Mouse (Mus musculus) kidney, embryonic 16.5 days (tissue): ENCODE results near the gene Eif1. TPM values are rescaled to one million over a fixed set of nuclear protein-coding genes. Genes with fewer than 3 reads are reported as not detected.
"Not testable (repeated sequence)": the region's sequence is repeated elsewhere in the genome, so short reads cannot be mapped to it uniquely, and the experiment has no call there.

Experiments used
- ATAC-seq: fragments of 200-750 bp; cut with Nextera tagmentation; 2 replicates; pipeline ENCODE4 v1.8.0; 2017; ENCODE audit warnings: moderate TSS enrichment; ENCODE audit not compliant: low FRiP score, low TSS enrichment
- H3K27ac ChIP-seq: fragments of 300-500 bp; sonication (generic); 2 replicates; pipeline ENCODE4 v1.5.1; 2014; ENCODE audit warnings: low read length
- H3K27me3 ChIP-seq: fragments of 300-500 bp; sonication (generic); 2 replicates; pipeline ENCODE4 v1.6.1; 2014; ENCODE audit warnings: low read length, control low read depth, mixed read lengths; ENCODE audit not compliant: insufficient read depth
- H3K36me3 ChIP-seq: fragments of 300-500 bp; sonication (generic); 2 replicates; pipeline ENCODE4 v1.6.1; 2014; ENCODE audit warnings: low read length, control low read depth, mixed read lengths; ENCODE audit not compliant: insufficient read depth
- H3K4me1 ChIP-seq: fragments of 300-500 bp; sonication (generic); 2 replicates; pipeline ENCODE4 v1.6.1; 2014; ENCODE audit warnings: low read length, control low read depth, mixed read lengths; ENCODE audit not compliant: insufficient read depth
- H3K4me2 ChIP-seq: fragments of 300-500 bp; sonication (generic); replicated peaks from 2 replicates; pipeline ENCODE4 v1.6.1; 2014; ENCODE audit warnings: low read depth, low read length
- H3K4me3 ChIP-seq: fragments of 300-500 bp; sonication (generic); 2 replicates; pipeline ENCODE4 v1.5.1; 2014; ENCODE audit warnings: mild to moderate bottlenecking, low read length
- H3K9ac ChIP-seq: fragments of 300-500 bp; sonication (generic); replicated peaks from 2 replicates; pipeline ENCODE4 v1.6.1; 2014; ENCODE audit warnings: low read length
- H3K9me3 ChIP-seq: fragments of 300-500 bp; sonication (generic); 2 replicates; pipeline ENCODE4 v1.6.1; 2016; ENCODE audit warnings: low read length, control low read depth
- WGBS: fragments of 180-500 bp; shearing (Covaris S2); extraction: QIAGEN DNeasy Blood & Tissue Kit; methylation state at CpG from one replicate; pipeline ENCODE4 v1.1.7; 2014; 5-methylcytosine and 5-hydroxymethylcytosine counted together
- polyA plus RNA-seq: library from polyadenylated mRNA; unstranded; fragments of >200 nt; fragmentation: Nextera tagmentation; extraction: Ambion mirVana; gene quantifications from 2 replicates; pipeline ENCODE4 v1.2.1, GENCODE M21; 2015

The Eif1 gene
- polyA plus RNA-seq, 1 experiment from 2014 or later = 1,403 TPM

- not testable (repeated sequence) for H3K4me2 ChIP-seq, H3K27ac ChIP-seq, H3K9me3 ChIP-seq, ATAC-seq, H3K9ac ChIP-seq, H3K4me1 ChIP-seq, H3K27me3 ChIP-seq, H3K4me3 ChIP-seq, H3K36me3 ChIP-seq
- WGBS = 79% methylated on average over 6 of the region's 6 CpGs
Measured at GRCm38 (mm10) chr11:100308672-100309071, 11.0 kb upstream of the Eif1 start.

- H3K4me3 ChIP-seq = no peak overlapping the region
- H3K4me1 ChIP-seq = no peaks in the 10 kb centered on the region
- H3K9ac ChIP-seq = no peak overlapping the region
- H3K36me3 ChIP-seq = no peaks in the 10 kb centered on the region
- WGBS = 56% methylated on average over 1 of the region's 1 CpGs
- H3K27me3 ChIP-seq = no peaks in the 10 kb centered on the region
- H3K27ac ChIP-seq = no peak overlapping the region
- no peaks in the 10 kb centered on the region for H3K9me3 ChIP-seq
- H3K4me2 ChIP-seq = no peak overlapping the region
- ATAC-seq = no peak
Measured at GRCm38 (mm10) chr11:100311656-100312055, 8.0 kb upstream of the Eif1 start.

- H3K4me1 ChIP-seq = no peaks in the 10 kb centered on the region
- no peak overlapping the region for H3K4me3 ChIP-seq
- H3K9ac ChIP-seq = no peak overlapping the region
- H3K9me3 ChIP-seq = no peaks in the 10 kb centered on the region
- 37% methylated on average over 5 of the region's 5 CpGs for WGBS
- H3K36me3 ChIP-seq = no peaks in the 10 kb centered on the region
- H3K27me3 ChIP-seq = no peaks in the 10 kb centered on the region
- ATAC-seq = no peak
- no peak overlapping the region for H3K27ac ChIP-seq
- no peak overlapping the region for H3K4me2 ChIP-seq
Measured at GRCm38 (mm10) chr11:100312096-100312679, 7.5 kb upstream of the Eif1 start.

GRCm38 (mm10) chr11:100313424-100313823, 6.3 kb upstream of the Eif1 start:
- 0 out of 2 replicates have a peak, but pooled peaks have one; percentile 54 for ATAC-seq
- no peaks in the 10 kb centered on the region for H3K36me3 ChIP-seq
- H3K9me3 ChIP-seq = no peaks in the 10 kb centered on the region
- no peaks in the 10 kb centered on the region for H3K4me1 ChIP-seq
- H3K27me3 ChIP-seq = no peaks in the 10 kb centered on the region
- no peak overlapping the region for H3K27ac ChIP-seq
- no peak overlapping the region for H3K4me3 ChIP-seq
- 89% methylated on average over 6 of the region's 6 CpGs for WGBS
- no peak overlapping the region for H3K9ac ChIP-seq
- H3K4me2 ChIP-seq = no peak overlapping the region

GRCm38 (mm10) chr11:100315439-100315838, 4.2 kb upstream of the Eif1 start:
- H3K4me1 ChIP-seq = no peaks in the 10 kb centered on the region
- H3K27ac ChIP-seq = no peak overlapping the region
- H3K36me3 ChIP-seq = no peaks in the 10 kb centered on the region; the same call in 1 of the 2 replicates
- no peak overlapping the region for H3K9ac ChIP-seq
- no peak overlapping the region for H3K4me3 ChIP-seq
- H3K9me3 ChIP-seq = no peaks in the 10 kb centered on the region
- H3K4me2 ChIP-seq = no peak overlapping the region
- WGBS = 95% methylated on average over 5 of the region's 5 CpGs
- ATAC-seq = no peak
- no peaks in the 10 kb centered on the region for H3K27me3 ChIP-seq

GRCm38 (mm10) chr11:100317826-100318380, 1.8 kb upstream of the Eif1 start:
- Histone ChIP-seq H3K4me1 (peaks cover 10% of the 10 kb centered on the region; the same call in 1 of the 2 replicates), H3K9ac (no peak overlapping the region), H3K4me2 (no peak overlapping the region), H3K4me3 (no peak overlapping the region), H3K27ac (no peak overlapping the region), H3K27me3 (no peaks in the 10 kb centered on the region), H3K9me3 (no peaks in the 10 kb centered on the region), H3K36me3 (peaks cover 18% of the 10 kb centered on the region)
- no peak for ATAC-seq
- WGBS = 53% methylated on average over 6 of the region's 6 CpGs

GRCm38 (mm10) chr11:100318529-100319451, 895 bp upstream of the Eif1 start:
- peaks cover 10% of the 10 kb centered on the region; the same call in 1 of the 2 replicates for H3K4me1 ChIP-seq
- H3K4me3 ChIP-seq = peak overlapping the region; percentile 44
- no peak overlapping the region; the same call in 1 of the 2 replicates for H3K27ac ChIP-seq
- H3K27me3 ChIP-seq = no peaks in the 10 kb centered on the region
- H3K9me3 ChIP-seq = no peaks in the 10 kb centered on the region
- H3K4me2 ChIP-seq = peak overlapping the region; percentile 62
- ATAC-seq = no peak
- peaks cover 18% of the 10 kb centered on the region for H3K36me3 ChIP-seq
- WGBS = 85% methylated on average over 9 of the region's 10 CpGs
- H3K9ac ChIP-seq = peak overlapping the region; percentile 53; the same call in 1 of the 2 replicates

GRCm38 (mm10) chr11:100320172-100320630, 516 bp downstream of the Eif1 start:
- Histone ChIP-seq H3K36me3 (peaks cover 18% of the 10 kb centered on the region), H3K27me3 (no peaks in the 10 kb centered on the region), H3K9ac (peak overlapping the region; percentile 99), H3K4me3 (peak overlapping the region; percentile 84), H3K4me2 (peak overlapping the region; percentile 85), H3K9me3 (no peaks in the 10 kb centered on the region), H3K4me1 (peaks cover 10% of the 10 kb centered on the region; the same call in 1 of the 2 replicates), H3K27ac (peak overlapping the region; percentile 99)
- peak; percentile 87 for ATAC-seq
- under 1% methylated on average over 34 of the region's 40 CpGs for WGBS

- 16% methylated on average over 11 of the region's 11 CpGs for WGBS
- Histone ChIP-seq H3K9ac (peak overlapping the region; percentile 99), H3K4me3 (peak overlapping the region; percentile 84), H3K4me2 (peak overlapping the region; percentile 85), H3K27ac (peak overlapping the region; percentile 99), H3K36me3 (peaks cover 18% of the 10 kb centered on the region), H3K4me1 (peaks cover 10% of the 10 kb centered on the region; the same call in 1 of the 2 replicates)
- not testable (repeated sequence) for ATAC-seq, H3K27me3 ChIP-seq, H3K9me3 ChIP-seq
Measured at GRCm38 (mm10) chr11:100320701-100321410, 1.2 kb downstream of the Eif1 start.
